Mouse (Mus musculus) large intestine, adult 2 months (tissue): ENCODE measurements around the gene Mbnl1. TPM values are rescaled to one million over a fixed set of nuclear protein-coding genes. Genes with fewer than 3 reads are reported as not detected.

Experiments
- DNase-seq: peaks from one replicate; pipeline ENCODE4 v3.0.0-alpha.2; 2012; ENCODE audit warnings: low read depth, low spot score
- WGBS: fragments of 180-500 bp; shearing (Covaris S2); methylation state at CpG from one replicate; pipeline ENCODE4 v1.1.7; 2018; 5-methylcytosine and 5-hydroxymethylcytosine counted together
- polyA plus RNA-seq: library from polyadenylated mRNA; depleted of rRNA; stranded (reverse); fragments of >200 nt; gene quantifications from 2 replicates; pipeline ENCODE4 v1.2.3, GENCODE M21; 2012

The Mbnl1 gene
- polyA plus RNA-seq, 1 experiment: 30.5 TPM

DNA sequence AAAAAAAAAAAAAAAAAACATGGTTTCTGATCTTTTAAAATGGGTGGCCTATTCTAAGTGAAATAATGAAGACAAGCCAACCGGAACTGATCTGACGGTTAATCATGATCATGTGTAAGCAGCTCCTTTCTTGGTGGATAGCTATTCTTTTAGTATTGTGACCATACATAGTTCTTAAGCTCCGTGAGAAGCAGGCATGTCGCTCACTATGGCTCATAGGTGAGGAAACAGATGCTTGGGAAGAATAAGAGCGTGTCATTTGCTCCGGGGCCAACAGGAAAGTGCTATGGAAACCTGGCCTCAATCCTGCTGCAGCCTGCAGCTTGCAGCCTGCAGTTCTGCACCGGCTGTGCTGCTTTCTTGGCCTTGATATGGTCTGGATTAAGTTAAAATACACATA is 40.7 kb downstream of the Mbnl1 start:
- 48% methylated on average over 7 of the region's 7 CpGs for WGBS

DNA sequence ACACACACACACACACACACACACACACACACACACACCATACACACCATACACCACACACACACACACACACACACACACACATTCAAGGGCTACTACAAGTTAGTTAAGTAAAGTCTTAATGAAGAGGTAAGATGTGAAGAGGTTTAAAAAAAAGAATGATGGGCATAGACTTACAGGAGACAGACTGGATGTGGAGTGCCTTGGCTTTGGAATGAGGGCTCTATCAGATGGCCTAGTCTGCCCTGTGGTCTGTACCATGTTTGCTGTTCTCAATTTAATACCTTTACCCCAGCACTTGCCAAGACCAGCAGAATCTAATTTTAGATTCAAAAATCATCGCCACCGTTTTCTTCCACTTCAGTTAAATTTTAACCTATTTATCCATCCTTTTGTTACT is 41.1 kb downstream of the Mbnl1 start:
- DNase-seq: no peak
- 32% methylated on average over 2 of the region's 2 CpGs for WGBS

More for the DNA sequence above, 40.7 kb downstream of the Mbnl1 start:
- no peak for DNase-seq

DNA sequence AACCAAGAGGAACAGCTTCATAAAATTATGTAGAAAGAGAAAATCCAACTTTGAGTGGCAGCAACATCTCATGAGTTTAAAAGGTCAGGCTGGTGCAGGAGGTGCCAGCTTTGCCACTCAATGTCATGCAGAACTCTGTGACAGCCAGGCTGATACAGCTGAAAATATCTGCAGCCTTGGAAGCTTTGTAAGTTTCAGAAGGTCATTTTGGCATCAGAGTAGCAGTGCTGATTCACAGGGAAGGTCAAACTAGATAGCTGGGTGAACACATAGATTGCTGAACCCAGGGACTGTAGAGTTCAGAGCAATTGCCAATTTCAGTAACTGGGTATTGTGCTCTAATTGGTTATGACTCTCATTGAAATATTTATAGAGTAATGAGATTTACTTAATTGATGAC is 42.8 kb downstream of the Mbnl1 start:
- no peak for DNase-seq

DNA sequence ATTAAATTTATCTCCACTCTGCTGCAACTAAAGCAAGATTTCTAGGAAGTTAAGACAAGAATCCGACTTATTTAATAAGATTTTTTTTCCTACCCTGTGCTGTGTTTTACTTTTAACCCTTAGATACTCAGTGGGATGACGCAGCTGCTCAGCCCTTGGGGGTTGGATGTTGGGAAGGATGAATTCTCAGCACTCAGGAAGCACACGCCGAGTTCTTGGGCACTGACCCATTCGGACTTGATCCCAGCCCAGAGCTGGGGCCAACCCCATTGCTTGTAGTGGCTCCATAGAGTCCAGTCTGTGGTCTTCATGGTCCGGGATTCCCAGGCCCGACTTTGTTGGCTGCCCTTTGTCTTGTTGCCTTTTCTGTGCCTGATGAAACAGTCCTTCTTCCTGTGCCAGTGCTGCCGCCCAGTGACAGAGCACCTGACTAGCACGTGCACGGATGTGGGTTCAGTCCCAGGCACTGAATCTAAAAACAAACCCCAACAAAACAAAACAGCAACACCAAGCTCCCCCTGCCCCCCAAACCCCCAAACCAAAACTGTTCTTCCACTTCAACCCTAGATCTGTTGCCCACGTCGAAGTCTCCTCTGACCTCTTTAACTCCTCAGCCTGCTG is 43.5 kb downstream of the Mbnl1 start:
- 24% methylated on average over 12 of the region's 12 CpGs for WGBS
- DNase-seq: peak; percentile 24

DNA sequence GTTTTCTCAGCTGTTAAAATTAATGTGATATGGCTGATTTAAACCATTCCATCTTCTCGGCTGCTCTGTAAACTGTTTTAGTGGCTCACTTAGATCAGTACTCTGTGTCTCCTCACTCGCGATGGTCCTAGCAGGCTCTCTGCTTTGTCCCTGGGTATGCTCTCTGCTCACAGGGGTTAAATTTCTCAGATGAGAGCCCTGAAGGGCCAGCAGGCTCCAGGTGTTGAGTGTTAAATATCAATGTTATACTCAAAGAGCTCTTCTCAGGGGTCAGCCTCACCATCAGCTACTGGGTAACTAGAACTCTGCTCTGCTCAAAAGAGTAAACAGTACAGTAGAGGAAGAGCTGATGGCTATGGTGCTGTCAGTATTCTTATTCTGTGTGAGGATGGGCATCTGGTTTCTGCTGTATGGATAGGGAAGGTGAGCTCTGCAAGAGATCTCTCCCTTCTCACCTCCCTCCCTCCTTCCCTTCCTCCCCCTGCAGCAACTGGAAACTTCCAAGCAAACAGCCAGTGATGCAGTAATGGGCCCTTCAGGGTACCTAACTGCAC is 44.7 kb downstream of the Mbnl1 start:
- WGBS: 55% methylated on average over 3 of the region's 3 CpGs
- DNase-seq: no peak

DNA sequence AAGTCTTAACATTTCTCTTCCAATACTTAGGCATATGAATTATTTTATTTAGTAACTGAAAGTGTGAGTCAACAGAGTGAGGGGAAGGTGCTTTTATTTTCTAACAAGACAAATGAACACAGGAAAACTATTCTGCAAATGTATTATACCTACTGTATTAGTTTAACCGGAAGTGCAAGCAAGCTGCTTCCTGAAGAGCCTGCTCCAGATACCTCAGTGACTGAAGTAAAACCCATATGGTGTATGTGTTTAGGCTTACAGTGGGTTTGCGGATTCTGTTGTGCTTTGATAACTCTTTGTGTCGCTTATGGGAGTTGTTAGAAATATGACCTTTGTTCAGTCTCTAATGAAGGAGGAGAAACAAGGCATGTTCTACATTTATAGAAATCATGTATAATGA is 46.7 kb downstream of the Mbnl1 start:
- 52% methylated on average over 3 of the region's 3 CpGs for WGBS
- no peak for DNase-seq

DNA sequence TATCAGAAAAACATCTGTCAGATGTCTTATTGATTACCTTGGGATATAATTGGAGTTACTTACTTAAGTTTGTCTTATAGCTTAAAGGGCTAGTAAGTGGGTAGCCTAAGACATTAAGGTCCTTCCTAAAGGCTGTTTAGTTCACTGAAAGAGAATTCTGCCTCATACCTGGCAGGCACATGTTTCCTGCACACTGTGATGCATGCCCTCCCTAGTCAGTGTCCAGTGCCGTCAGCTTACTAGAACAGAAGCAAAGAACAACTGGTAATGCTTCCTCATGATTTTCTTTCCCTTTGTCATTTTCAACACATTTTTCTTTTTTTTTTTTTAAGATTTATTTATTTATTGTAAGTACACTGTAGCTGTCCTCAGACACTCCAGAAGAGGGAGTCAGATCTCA is 51.5 kb downstream of the Mbnl1 start:
- DNase-seq: no peak
- WGBS: 79% methylated on average over 1 of the region's 1 CpGs

DNA sequence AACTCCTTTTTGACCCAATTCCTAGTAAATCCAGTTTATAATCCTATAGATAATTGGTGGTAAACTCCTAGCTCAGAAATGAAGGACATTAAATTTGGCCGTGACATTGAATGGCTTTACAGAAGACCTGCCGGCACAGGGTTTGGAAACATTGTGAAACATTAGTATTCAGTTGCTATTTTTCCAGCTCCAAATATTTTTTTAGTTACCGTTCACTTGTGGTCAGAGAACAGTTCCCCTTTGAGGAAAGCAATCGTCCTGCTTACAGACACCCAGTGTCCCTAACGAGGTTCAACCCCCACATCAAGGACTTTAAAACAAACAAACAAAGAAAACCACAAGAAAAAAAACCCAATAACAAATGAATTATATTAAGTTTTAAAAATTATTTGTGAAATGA is 58.7 kb downstream of the Mbnl1 start:
- WGBS: 50% methylated on average over 5 of the region's 5 CpGs
- no peak for DNase-seq

DNA sequence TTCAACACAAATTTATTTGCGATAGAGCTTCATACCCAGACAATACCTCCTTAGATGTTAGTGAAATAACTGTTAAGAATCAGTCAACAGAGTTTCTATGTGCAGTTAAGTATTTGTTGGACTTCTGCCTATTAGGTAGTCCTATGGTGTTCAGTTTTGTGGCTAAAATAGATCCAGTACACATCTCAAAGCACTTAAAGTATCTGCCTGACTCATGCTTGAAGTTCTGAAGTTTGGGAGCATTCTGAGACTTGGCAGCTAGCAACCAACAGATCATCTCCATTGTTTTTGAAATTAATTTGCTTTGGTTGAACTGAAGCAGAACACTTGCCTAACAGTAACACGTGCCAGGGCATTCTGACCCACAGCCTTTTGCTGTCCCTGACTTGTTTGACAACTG is 59.2 kb downstream of the Mbnl1 start:
- no peak for DNase-seq
- WGBS: 54% methylated on average over 2 of the region's 2 CpGs

DNA sequence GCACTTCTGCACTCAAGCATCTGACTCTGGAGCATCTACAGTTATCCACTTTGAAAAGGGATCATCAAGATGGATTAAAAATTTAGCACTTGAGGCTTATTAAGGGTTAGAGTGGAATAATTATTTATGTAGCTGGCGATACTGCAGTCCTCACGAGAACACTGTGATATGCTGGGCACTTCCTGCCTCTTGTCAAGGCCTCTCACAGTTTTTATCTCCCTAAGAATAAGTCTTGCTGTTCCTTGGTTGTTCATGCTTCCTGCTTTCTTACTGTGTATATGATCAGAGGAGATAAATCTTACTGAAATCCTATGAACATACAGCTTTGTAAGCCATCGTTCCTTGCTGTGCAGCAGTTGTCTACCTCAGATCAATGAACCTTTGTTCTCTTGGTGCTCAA is 62.6 kb downstream of the Mbnl1 start:
- DNase-seq: no peak
- WGBS: 39% methylated on average over 3 of the region's 3 CpGs

DNA sequence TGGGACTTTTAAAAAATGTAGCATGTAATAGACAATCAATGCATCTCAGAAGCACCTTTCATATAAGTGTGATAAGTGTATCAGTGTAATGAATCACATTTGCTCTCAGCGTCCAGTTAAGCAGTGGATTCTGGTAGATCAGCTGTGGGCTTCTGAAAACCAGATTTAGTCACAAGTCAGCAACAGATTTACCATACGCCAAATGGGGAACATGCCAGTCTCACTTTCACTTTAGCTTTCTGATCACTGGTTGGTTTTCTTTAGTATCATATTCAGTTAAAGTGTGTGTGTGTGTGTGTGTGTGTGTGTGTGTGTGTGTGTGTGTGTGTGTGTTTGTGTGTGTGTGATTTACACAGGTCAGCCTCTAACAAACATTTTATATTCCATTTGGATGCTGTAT is 64.4 kb downstream of the Mbnl1 start:
- no peak for DNase-seq
- 60% methylated on average over 2 of the region's 2 CpGs for WGBS

DNA sequence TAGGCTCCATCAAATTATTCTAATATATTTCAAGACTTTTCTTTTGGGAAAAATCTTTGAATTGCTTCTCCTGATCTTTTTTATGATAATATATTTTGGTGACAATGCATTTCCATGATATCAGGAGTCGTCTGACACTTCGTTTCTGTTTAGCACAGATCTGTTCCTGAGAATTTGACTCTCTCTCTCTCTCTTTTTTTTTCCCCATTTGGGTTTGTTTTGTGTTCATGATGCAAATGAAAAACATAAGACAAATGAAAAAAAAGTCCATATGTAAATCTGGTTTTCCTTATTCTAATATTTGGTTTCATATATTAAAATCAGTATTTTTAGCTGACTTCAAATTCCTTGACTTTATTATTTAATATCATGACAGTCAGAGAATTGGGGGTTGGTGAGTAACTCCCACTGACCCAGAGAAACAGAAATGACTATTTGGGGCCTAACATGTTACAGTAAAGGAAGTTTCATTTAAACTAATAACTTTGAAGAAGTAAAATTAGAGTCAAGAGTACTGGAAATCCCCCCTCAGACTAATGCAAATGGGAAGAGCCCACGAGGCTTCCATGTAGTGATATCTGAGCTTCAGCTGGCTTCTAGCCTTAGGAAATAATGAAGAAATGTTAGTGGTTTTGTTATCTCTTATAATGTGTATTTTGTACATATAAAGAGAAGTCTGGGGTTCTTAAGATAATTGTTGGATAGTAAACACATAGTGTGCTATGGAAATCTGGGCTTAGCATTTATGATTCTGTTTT is 65.8 kb downstream of the Mbnl1 start:
- DNase-seq: no peak
- WGBS: 75% methylated on average over 3 of the region's 3 CpGs

DNA sequence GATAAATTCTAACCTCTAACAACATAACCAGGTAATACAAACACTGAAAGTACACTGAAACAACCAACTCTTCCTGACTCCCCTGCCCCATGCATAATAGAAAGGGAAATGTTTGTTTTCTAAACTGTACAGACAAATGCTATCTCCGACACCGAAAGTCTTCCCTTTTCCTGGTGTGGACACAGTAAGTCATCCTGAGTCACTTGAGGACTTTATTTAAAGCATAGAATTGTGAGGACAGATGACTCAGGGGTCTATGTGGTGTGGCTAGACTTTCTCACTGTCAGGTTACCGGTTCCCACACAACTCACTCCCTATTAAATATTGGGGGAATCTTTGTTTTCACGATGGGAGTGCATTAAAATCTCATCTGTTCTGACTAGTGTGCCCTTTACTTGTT is 68.5 kb downstream of the Mbnl1 start:
- DNase-seq: no peak
- 72% methylated on average over 4 of the region's 4 CpGs for WGBS

DNA sequence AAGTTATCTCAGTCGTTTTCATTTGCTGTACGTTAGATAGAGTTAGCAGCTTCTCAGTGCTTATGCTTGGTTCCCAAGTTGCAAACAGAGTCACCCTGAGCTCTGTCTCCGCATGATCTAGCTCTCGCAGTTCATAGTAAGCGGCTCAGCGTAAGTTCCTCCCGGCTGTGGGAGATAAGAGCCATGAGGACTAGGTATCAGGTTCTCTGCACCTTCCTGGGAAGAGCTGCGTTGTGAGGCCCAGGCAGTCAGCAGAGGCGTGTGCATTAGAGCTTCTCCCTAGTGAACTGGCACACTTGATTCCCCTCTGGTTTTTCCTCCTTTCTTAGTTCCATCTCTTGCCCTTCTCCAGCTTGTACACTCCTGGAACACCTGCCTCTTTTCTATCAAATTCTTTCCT is 73.6 kb downstream of the Mbnl1 start:
- 79% methylated on average over 9 of the region's 9 CpGs for WGBS
- DNase-seq: no peak

DNA sequence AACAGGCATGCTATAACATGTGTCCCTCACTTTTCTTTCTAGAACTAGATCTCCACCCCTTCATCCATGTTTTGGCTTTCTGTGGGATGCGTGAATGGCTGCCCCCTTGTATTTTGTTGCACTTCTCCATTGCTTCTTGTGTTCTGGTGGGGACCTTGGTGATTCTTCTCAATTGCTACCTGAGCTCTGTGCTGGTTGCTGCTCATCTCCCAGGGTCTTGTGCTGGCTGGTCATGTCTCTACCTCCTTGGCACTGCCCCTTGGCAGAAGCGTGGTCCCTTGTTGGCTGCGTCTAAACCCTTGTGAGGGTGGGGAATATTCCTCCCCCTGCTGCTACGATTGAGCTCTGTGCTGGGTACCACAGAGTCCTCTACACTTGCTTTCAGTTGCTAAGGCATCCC is 74.3 kb downstream of the Mbnl1 start:
- no peak for DNase-seq
- 94% methylated on average over 4 of the region's 4 CpGs for WGBS

DNA sequence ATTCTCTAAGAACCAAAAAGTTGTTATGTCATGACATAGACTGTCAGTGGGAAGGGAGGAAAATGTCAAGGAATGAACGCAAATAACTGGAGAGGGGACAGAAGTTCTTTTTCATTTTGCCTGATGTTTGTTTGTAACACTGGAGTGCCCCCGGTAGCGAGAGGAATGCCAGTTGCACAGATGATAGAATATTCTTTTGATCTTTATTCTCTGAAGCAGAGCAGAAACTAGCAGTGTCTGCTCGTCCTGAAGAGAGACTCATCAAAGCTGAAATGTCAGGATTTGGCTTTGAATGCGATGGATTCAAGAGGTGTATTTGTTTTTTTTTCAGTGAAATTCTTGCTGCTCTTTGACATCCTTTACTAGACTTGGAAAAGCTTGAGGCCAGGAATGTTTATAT is 77.9 kb downstream of the Mbnl1 start:
- DNase-seq: no peak
- WGBS: 72% methylated on average over 5 of the region's 5 CpGs

DNA sequence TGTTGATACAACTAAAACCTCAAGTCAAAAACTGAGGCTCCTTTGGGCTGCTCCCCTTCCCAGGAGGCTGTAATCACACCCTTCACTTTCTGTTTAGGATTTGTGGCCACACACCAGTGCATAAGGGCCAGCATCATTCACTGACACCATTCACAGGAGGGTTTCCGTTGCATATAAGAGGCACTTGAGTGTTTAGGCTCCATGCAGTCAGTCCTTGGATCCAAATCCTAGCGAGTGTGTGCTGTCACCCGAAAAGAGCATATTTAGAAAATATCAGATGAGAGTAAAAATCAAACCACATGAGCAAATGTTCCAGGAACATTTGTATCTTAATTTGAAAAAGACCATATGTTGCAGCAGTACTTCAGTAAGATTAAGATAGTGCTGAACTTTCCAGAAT is 79.0 kb downstream of the Mbnl1 start:
- 71% methylated on average over 3 of the region's 3 CpGs for WGBS
- DNase-seq: no peak

DNA sequence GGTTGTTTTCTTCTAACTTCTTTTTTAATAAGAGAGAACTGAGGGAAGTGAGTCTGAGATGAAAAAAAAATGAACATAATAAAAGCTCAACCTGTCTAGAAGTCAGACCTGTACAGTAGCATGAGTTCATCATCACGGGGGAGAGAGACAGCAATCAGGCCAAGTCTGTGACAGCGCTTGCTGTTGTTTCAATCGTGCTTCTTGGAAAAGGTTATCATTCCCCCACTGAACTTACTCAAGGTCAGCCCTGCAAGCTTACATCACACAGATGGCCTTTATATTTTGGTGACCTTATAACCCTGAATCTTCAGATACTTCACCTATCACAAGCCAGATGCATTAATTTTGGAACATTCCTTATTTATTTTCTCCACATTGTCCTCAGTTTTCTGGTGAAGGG is 80.4 kb downstream of the Mbnl1 start:
- WGBS: 61% methylated on average over 3 of the region's 3 CpGs
- no peak for DNase-seq

DNA sequence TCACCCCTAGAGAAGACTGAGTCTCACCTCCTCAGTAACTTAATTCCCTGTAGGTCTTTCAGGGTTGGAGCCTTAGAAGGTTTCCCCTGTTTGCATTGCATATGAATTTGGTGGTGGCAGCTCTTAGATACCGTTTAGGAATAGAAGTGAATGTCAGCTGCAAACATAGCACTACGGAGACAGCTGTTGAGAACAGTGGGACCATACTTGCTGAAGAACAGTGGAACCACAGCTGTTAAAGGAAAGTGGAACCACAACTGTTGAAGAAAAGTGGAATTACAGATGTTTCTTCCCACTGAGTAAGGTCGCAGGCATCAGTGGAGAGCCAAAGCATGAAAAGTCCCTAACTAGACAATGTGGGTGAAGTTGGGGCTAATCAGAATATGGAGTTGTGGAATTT is 84.0 kb downstream of the Mbnl1 start:
- 66% methylated on average over 3 of the region's 3 CpGs for WGBS

DNA sequence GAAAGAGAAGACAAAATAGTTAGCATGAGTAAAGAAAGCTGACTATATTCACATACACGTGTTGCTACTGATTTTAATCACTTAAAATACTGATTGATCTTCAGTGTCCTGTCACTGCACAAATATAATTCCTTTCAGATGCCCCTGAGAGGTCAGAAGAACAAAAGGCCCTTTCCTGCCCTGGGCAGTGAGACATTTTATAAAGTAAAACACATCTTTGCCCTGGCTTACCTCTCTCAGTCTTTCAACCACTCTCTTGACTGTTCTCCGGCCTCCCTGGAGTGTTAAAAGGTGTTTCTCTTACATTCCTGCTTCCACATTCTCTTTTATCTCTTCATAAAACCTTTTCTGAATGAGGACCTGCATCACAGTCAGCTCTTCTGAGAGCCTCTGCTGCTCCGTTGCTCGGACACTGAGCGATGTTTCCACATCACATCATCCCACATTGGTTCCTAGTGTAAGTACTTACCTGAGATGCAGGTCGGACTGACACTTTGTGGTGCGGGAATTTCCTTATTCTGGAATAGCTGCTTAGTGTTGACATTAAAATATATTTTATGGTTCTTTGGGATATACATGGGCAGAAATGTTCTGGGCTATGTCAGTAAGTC is 85.7 kb downstream of the Mbnl1 start:
- DNase-seq: no peak
- 77% methylated on average over 7 of the region's 7 CpGs for WGBS

More for the DNA sequence above, 84.0 kb downstream of the Mbnl1 start:
- no peak for DNase-seq

DNA sequence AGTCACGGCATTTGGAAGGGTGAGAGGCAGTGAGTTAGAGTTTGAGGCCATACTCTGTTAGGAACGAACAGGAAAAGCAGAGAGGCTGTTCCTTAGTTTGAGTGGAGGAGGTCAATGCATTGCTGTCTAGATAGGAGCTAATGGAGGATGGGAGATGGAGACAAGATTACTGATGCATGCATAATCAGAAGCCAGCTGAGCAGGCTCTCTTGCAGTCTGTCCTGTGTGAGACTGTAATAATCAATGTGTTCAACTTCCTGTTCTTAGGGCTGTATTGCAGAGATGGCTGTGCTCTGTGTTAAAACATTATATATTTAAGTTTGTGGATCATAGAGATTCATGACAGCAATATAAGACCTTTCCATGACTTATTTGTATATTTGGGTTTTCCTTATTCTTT is 87.1 kb downstream of the Mbnl1 start:
- 91% methylated on average over 2 of the region's 2 CpGs for WGBS

More for the DNA sequence above, 87.1 kb downstream of the Mbnl1 start:
- DNase-seq: no peak
